In genomic region chr9:117400262-117400671, GRCm38 (mm10) we compare ENCODE assay signal across 12 mouse cellular contexts.
DNase-seq lines count a peak whose midpoint lies in the region; ATAC-seq and TF ChIP-seq lines count a peak whose summit lies in the region.
"Had no signal": no experiment of that assay in that cellular context is flagged by ENCODE, and none has a peak within 500 bp of the region (broad histone marks: within the 10 kb centered on the region; RNA-seq: fewer than 3 reads in every experiment).

No protein-coding gene starts in this region.

- no peak overlapping the region for H3K4me2 ChIP-seq in hindbrain, postnatal 0 days (ENCODE audit: low read depth, low read length)
- no peak overlapping the region for H3K4me2 ChIP-seq in hindbrain, embryonic 13.5 days

- H3K4me1 ChIP-seq in hindbrain, postnatal 0 days (ENCODE audit: insufficient read depth, low read length), result no peaks in the 10 kb centered on the region
- H3K4me1 ChIP-seq in hindbrain, embryonic 13.5 days (replicated peaks), result no peaks in the 10 kb centered on the region

- H3K4me3 ChIP-seq in hindbrain, postnatal 0 days (ENCODE audit: low read length), result no peak overlapping the region
- H3K4me3 ChIP-seq in hindbrain, embryonic 13.5 days, result no peak overlapping the region
- H3K4me3 ChIP-seq: embryonic facial prominence, embryonic 10.5 days; layer of hippocampus, adult 2 months had no signal

- no peak overlapping the region for H3K27ac ChIP-seq in hindbrain, postnatal 0 days
- H3K27ac ChIP-seq in hindbrain, embryonic 13.5 days, result no peak overlapping the region
- H3K27ac ChIP-seq: embryonic facial prominence, embryonic 10.5 days; layer of hippocampus, adult 2 months had no signal

- no peaks in the 10 kb centered on the region for H3K27me3 ChIP-seq in hindbrain, postnatal 0 days (ENCODE audit: insufficient read depth, low read length)
- H3K27me3 ChIP-seq in hindbrain, embryonic 13.5 days, result no peaks in the 10 kb centered on the region

- H3K9me3 ChIP-seq in hindbrain, postnatal 0 days (ENCODE audit: low read length), result no peaks in the 10 kb centered on the region
- H3K9me3 ChIP-seq in hindbrain, embryonic 13.5 days, result no peaks in the 10 kb centered on the region
- H3K9me3 ChIP-seq: embryonic facial prominence, embryonic 10.5 days had no signal

- 45% methylated on average over 7 of the region's 7 CpGs for WGBS in hindbrain, postnatal 0 days
- WGBS in hindbrain, embryonic 13.5 days, result 46% methylated on average over 7 of the region's 7 CpGs

- intact Hi-C loops in heart, postnatal 36 days (cut with DNase I), result no loop called here

- H3K9ac ChIP-seq in hindbrain, postnatal 0 days (replicated peaks; ENCODE audit: low read length), result no peak overlapping the region
- H3K9ac ChIP-seq in hindbrain, embryonic 13.5 days, result no peak overlapping the region

- H3K36me3 ChIP-seq in hindbrain, postnatal 0 days (ENCODE audit: insufficient read depth, low read length), result no peaks in the 10 kb centered on the region
- no peaks in the 10 kb centered on the region for H3K36me3 ChIP-seq in hindbrain, embryonic 13.5 days
- H3K36me3 ChIP-seq: embryonic facial prominence, embryonic 10.5 days had no signal

- no peak for TF ChIP-seq CTCF in hindbrain, postnatal 0 days (IDR thresholded peaks at IDR 0.05; ENCODE audit: low read depth)

- 0 out of 2 replicates have a peak, but pooled peaks have one; percentile 45 for ATAC-seq in hindbrain, postnatal 0 days
- no peak for ATAC-seq in hindbrain, embryonic 13.5 days (ENCODE audit: low FRiP score)
- peak; percentile 90 for ATAC-seq in CD4-positive, CD25-positive, alpha-beta regulatory T cell, adult 4 months
- ATAC-seq in granulocyte monocyte progenitor cell, adult 5-6 weeks (replicated peaks; ENCODE audit: poor library complexity, severe bottlenecking), result peak; percentile 74

- no peak for DNase-seq in hindbrain, postnatal 0 days (ENCODE audit: low spot score)
- DNase-seq in lung, postnatal 14 days, result peak; percentile 32
- DNase-seq in urinary bladder, adult 18-20 months (ENCODE audit: low spot score in 2 of 2), result no peak
- DNase-seq in cerebellum, postnatal 36 days, result no peak
- DNase-seq in heart, postnatal 36 days, result no peak
- DNase-seq: adrenal gland, adult 2 months; thymus, postnatal 36 days had no signal
